Mouse (Mus musculus) E14TG2a.4 (cell line): Measurements from ENCODE around the gene Ggcx.
"Not testable (repeated sequence)": the region's sequence is repeated elsewhere in the genome, so short reads cannot be mapped to it uniquely, and the experiment has no call there.

Source experiments
- H3K27me3 ChIP-seq: 2 replicates; pipeline ENCODE4 v1.6.1; 2014; ENCODE audit warnings: low read length, control low read depth; ENCODE audit not compliant: insufficient read depth
- H3K36me3 ChIP-seq: 2 replicates; pipeline ENCODE4 v1.6.1; 2014; ENCODE audit warnings: low read length, control low read depth; ENCODE audit not compliant: insufficient read depth
- H3K4me1 ChIP-seq: replicated peaks from 2 replicates; pipeline ENCODE4 v1.6.1; 2014; ENCODE audit warnings: low read depth, low read length, control low read depth
- H3K4me3 ChIP-seq: replicated peaks from 2 replicates; pipeline ENCODE4 v1.5.1; 2014; ENCODE audit warnings: mild to moderate bottlenecking, low read length
- H3K9me3 ChIP-seq: 2 replicates; pipeline ENCODE4 v1.6.1; 2014; ENCODE audit warnings: low read length, control low read depth
- CTCF ChIP-seq: conservative IDR thresholded peaks from 2 replicates; pipeline ENCODE4 v1.5.1; 2014; ENCODE audit warnings: low read length
- NANOG ChIP-seq: IDR thresholded peaks from 2 replicates; pipeline ENCODE4 v1.6.1; 2014; ENCODE audit warnings: borderline replicate concordance, low read length, mixed read lengths
- POU5F1 ChIP-seq: IDR thresholded peaks from 2 replicates; pipeline ENCODE4 v1.6.1; 2014; ENCODE audit warnings: low read length, borderline replicate concordance

Ggcx gene

DNA sequence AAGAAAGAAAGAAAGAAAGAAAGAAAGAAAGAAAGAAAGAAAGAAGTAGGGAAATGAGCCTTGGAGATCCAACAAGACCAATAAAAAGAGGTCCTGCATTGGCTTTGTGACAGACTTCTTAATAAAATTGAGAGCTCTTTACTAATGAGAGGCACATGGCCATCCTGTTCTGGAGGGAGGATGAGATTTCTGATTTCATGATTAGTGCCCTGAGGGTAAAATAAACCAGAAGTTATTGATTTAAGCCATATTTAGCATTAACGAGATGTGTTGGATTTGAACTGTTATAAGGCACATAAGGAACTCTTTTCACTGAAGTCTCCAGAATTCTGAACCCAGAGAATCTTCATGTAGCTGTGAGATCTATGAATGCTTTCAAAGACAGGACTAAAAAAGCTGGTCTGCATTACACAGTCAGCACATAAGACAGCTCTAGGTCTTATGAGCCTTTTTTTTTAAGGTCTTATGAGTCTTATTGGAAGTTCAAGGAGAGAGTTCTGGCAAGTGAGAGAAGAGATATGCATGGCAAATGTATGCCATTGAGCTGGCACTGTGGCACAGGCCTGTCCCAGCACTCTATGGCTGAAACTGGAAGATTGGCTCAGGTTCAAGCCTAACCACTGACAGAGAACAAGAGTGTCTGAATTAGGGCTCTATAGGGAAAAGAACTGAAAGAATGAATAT is 29.0 kb downstream of the Ggcx start:
- H3K27me3 ChIP-seq: 0 out of 2 replicates have a peak, but pooled peaks cover 13% of the 10 kb centered on the region
- no peaks in the 10 kb centered on the region for H3K9me3 ChIP-seq
- peaks cover 6% of the 10 kb centered on the region for H3K36me3 ChIP-seq
- no peak overlapping the region for H3K4me3 ChIP-seq
- TF ChIP-seq POU5F1: no peak
- TF ChIP-seq CTCF: no peak
- no peak for TF ChIP-seq NANOG
- H3K4me1 ChIP-seq: peaks cover 16% of the 10 kb centered on the region

GRCm38 (mm10) chr6:72445011-72445410 is 30.9 kb downstream of the Ggcx start:
- TF ChIP-seq NANOG (no peak), POU5F1 (no peak), CTCF (no peak)
- Histone ChIP-seq H3K9me3 (no peaks in the 10 kb centered on the region), H3K4me3 (no peak overlapping the region), H3K36me3 (no peaks in the 10 kb centered on the region), H3K27me3 (peaks cover 20% of the 10 kb centered on the region; the same call in 1 of the 2 replicates), H3K4me1 (peaks cover 16% of the 10 kb centered on the region)

- Histone ChIP-seq H3K9me3 (no peaks in the 10 kb centered on the region), H3K4me1 (peaks cover 13% of the 10 kb centered on the region)
- no peak for TF ChIP-seq CTCF
- no peak for TF ChIP-seq NANOG
- no peak for TF ChIP-seq POU5F1
Observed at GRCm38 (mm10) chr6:72447487-72447886, 33.4 kb downstream of the Ggcx start.

DNA sequence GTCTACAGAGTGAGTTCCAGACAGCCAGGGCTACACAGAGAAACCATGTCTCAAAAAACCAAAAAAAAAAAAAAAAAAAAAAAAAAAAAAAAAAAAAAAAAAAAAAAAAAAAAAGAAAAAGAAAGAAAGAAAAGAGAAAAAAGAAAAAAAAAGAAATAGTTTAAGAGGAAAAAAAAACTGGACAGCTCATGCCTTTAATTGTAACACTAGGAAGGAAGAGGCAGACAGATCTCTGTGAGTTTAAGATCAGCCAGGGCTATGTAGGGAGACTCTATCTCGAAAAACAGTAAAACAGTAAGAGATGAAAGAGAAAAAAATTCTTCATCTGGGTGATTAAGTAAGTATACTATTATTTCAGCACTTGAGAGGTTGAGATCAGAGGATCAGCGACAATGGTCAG is 37.7 kb downstream of the Ggcx start:
- peaks cover 15% of the 10 kb centered on the region; the same call in 1 of the 2 replicates for H3K27me3 ChIP-seq
- peaks cover 44% of the 10 kb centered on the region for H3K4me1 ChIP-seq
- not testable (repeated sequence) for H3K4me3 ChIP-seq, H3K36me3 ChIP-seq, H3K9me3 ChIP-seq

More at GRCm38 (mm10) chr6:72447487-72447886, 33.4 kb downstream of the Ggcx start:
- peaks cover 20% of the 10 kb centered on the region; the same call in 1 of the 2 replicates for H3K27me3 ChIP-seq
- no peak overlapping the region for H3K4me3 ChIP-seq
- no peaks in the 10 kb centered on the region for H3K36me3 ChIP-seq

DNA sequence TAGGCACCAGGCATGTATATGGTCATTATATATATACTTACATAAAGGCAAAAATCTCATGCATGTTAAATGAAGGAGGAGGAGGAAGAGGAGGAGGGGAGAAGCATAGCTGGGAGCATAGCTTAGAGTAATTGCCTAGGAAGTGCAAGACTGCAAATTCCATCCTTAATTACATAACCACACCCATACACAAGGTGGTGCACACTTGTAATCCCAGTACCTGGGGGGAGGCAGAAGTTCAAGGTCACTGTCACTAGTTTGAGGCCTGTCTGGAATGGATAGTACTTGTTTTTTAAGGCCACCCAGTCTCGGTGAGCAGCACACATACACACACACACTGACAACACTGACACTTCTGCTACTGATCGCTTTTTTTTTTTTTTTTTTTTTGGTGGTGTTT is 38.2 kb downstream of the Ggcx start:
- Histone ChIP-seq H3K4me1 (peaks cover 44% of the 10 kb centered on the region), H3K27me3 (peaks cover 12% of the 10 kb centered on the region; the same call in 1 of the 2 replicates), H3K36me3 (no peaks in the 10 kb centered on the region), H3K4me3 (no peak overlapping the region), H3K9me3 (no peaks in the 10 kb centered on the region)
- TF ChIP-seq POU5F1 (no peak), CTCF (no peak), NANOG (no peak)

GRCm38 (mm10) chr6:72453578-72453977 is 39.5 kb downstream of the Ggcx start:
- Histone ChIP-seq H3K9me3 (no peaks in the 10 kb centered on the region), H3K4me3 (no peak overlapping the region), H3K36me3 (no peaks in the 10 kb centered on the region), H3K27me3 (peaks cover 7% of the 10 kb centered on the region; the same call in 1 of the 2 replicates), H3K4me1 (peaks cover 47% of the 10 kb centered on the region)
- TF ChIP-seq POU5F1 (no peak), CTCF (no peak), NANOG (no peak)

DNA sequence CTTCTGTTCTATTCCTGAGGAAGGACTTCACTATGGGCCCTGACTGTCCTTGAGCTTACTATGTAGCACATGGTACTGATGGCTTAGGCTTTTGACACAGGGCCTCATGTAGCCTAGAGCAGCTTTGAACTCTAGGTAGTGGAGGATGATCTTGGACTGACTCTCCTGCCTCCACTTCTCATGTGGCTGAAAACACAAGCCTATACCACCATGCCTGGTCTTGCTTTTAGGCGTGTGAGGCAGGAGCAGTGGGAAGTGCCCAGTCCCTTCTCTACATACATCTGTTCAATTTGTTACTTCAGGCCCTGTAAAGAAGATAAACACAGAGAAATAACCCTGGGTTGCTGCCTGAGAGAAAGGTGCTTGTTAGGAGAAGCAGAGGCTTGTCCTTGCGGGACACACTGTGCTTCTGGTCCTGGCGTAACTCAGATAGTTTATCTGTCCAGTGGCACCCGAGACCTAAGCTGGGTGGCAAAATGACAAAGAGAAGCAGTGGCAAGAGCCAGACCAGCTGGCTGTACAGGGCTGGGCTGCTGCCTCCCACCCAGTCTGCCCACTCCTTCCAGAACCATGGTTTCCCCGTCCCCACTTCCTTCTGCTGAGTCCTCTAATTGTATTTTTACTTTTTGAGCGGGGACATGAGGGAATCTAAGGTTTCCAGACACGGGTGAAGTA is 40.1 kb downstream of the Ggcx start:
- H3K4me3 ChIP-seq: no peak overlapping the region
- H3K9me3 ChIP-seq: no peaks in the 10 kb centered on the region
- peaks cover 2% of the 10 kb centered on the region; the same call in 1 of the 2 replicates for H3K27me3 ChIP-seq
- TF ChIP-seq NANOG (no peak), CTCF (no peak), POU5F1 (no peak)
- no peaks in the 10 kb centered on the region for H3K36me3 ChIP-seq
- H3K4me1 ChIP-seq: peaks cover 53% of the 10 kb centered on the region

- H3K27me3 ChIP-seq: no peaks in the 10 kb centered on the region
- peaks cover 55% of the 10 kb centered on the region for H3K4me1 ChIP-seq
- no peaks in the 10 kb centered on the region for H3K36me3 ChIP-seq
- TF ChIP-seq POU5F1 (no peak), CTCF (no peak), NANOG (no peak)
- H3K9me3 ChIP-seq: no peaks in the 10 kb centered on the region
- H3K4me3 ChIP-seq: no peak overlapping the region
Observed at GRCm38 (mm10) chr6:72454833-72455373, 40.8 kb downstream of the Ggcx start.

GRCm38 (mm10) chr6:72456567-72456966 is 42.5 kb downstream of the Ggcx start:
- H3K4me3 ChIP-seq: no peak overlapping the region
- H3K36me3 ChIP-seq: no peaks in the 10 kb centered on the region
- no peaks in the 10 kb centered on the region for H3K9me3 ChIP-seq
- H3K27me3 ChIP-seq: no peaks in the 10 kb centered on the region
- TF ChIP-seq NANOG (no peak), POU5F1 (no peak)
- H3K4me1 ChIP-seq: peaks cover 49% of the 10 kb centered on the region
